Mouse (Mus musculus): ENCODE results near the gene Tspan9.

Gene Tspan9

DNA sequence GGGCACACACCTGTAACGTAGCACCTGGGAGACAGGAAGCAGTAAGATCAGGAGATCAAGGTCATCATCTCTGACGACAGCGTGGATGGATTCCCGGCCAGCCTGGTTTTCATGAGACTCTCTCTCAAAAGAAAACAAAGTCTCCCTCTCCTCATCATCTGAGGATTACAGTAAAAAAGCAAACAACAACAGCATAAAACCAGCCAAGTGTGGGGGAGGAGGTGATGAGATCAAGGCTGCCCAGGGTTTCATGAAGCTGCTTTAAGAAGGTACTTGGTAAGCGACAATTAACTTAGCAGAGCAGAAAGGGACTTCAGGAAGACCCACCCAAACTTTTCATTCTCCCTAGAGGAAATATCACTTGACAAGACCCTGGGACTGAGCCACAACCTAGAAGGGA, 39.5 kb downstream of the Tspan9 start:
- DNase-seq (ENCODE audit: low spot score in 2 of 2), result no peak

DNA sequence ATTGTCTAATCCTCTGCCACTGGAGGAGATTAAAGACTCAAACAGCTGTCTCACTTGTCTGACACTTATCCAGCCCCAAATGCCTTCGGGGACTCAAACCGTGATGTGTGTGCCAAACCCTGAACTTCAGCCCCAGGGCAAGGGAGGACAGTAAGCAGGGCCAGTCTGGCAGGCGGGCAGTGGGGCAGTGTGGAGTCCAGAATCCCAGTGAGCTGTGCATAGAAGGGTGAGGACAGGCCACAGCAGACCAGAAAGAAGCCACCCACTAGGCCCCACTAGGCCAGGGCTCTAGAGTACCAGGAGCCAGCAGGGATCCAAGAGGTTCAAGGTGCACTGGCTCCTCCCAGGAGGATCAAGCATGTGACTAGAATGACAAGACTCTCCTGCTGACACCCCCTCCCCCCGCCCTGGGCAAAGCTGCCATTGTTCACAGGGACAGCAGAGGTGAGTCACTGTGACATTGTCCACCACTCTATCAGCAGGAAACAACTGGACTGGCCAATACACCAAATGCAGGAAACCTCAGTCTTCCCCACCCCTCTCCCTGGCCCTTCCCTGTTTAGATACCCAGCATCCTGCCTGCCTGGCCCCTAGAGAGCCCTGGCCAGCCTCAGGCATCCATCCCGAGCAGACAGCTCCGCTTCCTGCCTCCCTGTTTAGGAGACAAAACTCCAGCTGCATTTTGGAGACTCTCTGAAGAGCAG, 40.9 kb downstream of the Tspan9 start:
- DNase-seq (ENCODE audit: low spot score in 2 of 2), result no peak

DNA sequence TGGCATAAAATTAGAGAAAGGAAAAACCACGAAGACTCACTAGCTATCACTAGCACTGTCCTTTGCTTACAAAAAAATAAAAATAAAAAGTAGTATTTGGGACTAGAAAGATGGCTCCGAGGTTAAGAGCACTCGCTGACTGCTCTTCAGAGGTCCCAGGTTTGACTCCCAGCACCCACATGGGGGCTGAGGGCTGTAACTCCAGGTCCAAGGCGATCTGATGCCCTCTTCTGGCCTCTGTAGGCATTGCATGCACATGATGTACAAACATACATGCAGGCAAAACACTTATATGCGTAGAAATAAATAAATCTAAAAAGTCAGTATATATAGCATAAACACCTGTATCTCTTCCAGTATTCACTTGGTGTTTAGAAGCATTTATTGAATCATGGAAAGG, 43.5 kb downstream of the Tspan9 start:
- DNase-seq (ENCODE audit: low spot score in 2 of 2), result no peak

DNA sequence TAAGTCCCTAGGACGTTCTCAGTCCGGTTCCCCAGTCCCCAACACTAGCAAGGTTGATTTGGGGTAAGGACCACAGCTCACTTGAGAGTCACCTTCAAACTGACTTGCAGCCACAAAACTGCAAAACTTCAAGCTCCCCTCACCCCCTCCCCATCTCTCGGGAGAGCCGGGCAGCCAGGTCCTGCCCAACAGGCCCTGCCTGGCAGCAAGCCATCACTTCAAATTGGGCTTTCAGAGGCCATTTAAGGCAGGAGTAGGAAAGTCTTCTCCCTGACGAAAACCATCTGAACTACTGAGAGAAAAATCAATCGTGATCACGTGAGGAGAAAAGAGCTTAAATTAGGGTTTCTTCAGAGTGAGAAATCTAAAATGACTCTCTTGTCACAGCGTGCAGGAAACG, 44.2 kb downstream of the Tspan9 start:
- DNase-seq (ENCODE audit: low spot score in 2 of 2), result no peak

DNA sequence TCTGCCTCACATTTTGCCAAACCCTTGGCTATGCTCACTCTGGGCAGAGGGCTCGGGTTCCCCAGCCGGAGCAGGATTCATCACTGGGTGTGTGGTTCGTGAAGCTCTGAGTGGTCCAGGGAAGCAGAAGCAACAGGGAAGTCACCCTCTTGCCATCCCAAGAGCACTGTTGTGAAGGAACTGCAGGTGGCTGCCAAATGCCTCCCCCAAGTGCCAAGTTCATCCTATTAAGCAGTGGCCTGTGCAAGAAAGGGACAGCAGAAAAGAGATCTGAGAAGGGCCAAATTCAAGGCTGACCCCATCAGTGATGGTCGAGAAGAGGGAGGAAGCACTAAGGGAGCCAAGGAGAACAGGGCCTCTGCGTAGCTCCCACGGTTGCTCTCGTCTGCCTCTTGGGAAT, 46.9 kb downstream of the Tspan9 start:
- DNase-seq (ENCODE audit: low spot score in 2 of 2), result no peak

DNA sequence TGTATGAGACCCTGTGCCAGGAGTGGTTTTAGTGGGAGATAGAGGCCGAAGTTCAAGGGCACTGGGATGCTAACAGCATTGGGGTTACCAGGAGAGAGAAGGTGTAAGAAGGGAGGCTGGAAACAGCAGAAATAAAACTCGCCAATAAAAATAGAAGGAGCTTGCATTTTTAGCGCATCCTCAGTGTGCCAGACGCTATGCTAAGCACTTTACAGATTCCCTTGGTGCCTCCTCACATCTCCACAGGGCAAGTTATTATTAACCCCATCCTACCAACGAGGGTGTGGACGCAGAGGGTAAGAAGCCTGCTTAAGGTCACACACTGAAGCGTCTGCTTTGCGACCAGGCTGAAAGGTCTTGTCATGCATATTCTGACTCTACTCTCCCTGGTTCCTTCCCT, 47.5 kb downstream of the Tspan9 start:
- no peak for DNase-seq (ENCODE audit: low spot score in 2 of 2)

DNA sequence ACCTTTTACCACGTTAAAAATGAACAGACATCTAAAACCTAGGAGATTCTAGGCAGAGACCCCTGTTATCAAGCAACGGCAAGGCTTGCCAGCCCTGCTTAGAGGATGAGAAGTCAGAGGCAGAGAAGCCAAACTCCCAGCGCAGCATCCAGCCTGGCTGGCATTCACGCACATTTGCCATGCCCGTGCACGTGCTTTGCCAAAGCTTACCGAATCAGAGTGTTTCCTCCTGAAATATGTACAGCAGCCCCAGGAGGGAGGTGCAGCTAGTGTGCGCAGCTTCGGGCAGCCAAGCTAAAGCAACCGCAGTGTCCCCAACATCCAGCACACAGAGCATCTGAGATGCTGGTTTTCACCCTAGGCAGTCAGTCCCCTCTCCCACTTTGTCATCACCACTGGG, 48.3 kb downstream of the Tspan9 start:
- DNase-seq (ENCODE audit: low spot score in 2 of 2), result no peak

DNA sequence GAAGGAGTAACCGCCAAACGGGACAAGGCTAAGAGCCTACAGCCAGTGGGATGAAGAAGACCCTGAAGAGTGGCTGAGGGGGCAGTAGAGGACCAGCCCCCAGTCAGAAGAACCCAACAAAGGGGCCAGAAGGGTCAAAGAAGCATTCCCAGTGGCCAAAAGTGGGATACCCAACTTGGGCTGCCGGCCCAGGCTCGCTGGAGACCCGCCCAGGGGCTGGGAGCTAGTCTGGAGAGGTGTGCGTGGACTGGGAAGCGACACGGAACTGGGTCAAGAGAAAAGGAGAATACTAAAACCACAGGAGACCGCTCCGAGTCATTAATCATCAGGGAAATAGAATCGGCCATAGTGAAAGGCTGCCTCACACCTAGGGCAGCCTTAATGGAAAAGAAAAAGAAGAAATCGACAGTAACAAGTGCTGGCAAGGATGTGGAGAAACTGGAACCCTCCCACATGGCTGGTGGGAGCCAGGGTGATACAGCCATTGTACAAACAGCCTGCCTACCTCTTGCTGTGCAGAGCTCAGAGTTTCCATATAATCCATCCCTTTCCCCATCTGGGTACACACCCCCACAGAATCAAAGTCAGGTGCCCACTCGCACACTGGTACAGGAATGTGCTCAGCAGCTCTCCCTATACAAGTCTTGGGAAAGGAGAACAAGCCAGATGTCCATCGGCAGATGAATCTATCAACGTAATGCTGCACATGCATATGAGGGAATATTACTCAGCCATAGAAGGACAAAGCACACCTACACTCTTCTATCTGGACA, 49.4 kb downstream of the Tspan9 start:
- DNase-seq (ENCODE audit: low spot score in 2 of 2), result no peak

DNA sequence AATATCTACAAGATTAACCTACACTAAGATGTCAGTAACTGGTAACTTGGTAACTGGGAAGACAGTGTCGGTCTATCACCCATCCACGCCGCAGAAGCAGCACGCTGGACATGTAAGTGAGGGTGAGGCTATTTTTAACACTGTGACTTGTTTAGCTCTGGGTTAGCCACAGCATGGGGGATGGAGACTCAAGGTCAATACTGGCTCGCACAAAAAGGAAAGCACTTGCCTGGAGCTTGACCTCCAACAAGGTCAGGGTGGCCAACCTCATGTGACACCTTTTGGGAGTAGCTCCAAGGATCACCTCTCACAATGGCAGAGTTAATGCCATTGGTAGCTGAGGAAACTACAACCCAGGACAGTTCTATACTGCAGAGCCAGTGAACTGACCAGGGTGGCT, 50.8 kb downstream of the Tspan9 start:
- no peak for DNase-seq (ENCODE audit: low spot score in 2 of 2)

DNA sequence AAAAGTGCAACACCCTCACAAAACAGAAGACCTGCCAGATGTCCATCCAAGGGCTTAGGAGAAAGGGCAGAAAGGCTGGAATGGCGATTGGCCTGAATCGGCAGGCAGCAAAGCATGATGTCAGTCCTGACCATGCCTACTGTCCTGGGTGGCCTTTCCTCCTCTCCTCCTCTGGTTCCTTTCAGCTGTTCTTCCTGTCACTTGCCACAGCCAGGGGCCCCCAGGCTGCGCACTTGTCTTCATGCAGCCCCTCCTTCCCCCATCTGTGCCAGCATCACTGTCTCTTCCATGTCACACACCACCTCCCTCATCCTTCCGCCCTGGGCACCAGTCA, 51.6 kb downstream of the Tspan9 start:
- DNase-seq (ENCODE audit: low spot score in 2 of 2), result no peak

DNA sequence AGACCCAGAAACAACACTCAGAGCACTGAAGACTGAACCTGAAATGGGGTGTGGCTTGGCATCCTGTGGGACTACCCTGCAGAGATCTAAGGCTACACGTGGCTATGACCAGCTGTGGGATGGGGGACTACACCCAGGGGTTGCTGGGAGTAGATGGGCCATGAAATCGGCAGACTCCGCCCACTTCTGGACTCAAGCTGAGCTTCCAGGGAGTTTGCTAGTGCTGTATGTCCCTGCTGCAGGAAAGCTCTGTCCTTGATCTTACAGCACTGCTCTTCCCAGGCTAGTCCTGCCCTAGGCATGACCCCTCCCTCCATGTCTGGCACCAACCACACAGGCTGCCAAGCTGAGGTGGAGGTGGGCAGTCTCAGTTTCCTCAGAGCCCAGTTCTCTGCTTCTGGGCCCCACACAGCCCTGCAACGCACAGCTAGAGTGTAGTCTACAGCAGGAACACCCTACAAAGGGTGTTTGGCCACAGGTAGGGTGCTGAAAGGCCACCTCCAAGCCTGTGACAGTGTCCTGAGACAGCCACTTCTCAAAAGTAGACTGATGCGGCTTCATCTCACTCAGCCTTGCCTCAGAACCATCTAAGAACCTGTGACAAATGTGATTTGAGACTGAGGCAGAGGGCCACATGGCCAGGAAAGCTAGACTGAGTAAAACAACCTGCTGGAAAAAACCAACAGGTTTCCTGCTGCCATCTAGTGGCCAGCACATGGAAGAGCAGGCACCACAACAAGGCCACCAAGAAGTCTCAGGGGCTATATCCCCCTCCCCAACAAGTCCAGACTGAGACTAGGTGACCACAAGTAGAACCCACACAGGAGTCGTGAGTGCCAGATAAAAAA, 52.2 kb downstream of the Tspan9 start:
- DNase-seq (ENCODE audit: low spot score in 2 of 2), result peak; percentile 15 to 32

DNA sequence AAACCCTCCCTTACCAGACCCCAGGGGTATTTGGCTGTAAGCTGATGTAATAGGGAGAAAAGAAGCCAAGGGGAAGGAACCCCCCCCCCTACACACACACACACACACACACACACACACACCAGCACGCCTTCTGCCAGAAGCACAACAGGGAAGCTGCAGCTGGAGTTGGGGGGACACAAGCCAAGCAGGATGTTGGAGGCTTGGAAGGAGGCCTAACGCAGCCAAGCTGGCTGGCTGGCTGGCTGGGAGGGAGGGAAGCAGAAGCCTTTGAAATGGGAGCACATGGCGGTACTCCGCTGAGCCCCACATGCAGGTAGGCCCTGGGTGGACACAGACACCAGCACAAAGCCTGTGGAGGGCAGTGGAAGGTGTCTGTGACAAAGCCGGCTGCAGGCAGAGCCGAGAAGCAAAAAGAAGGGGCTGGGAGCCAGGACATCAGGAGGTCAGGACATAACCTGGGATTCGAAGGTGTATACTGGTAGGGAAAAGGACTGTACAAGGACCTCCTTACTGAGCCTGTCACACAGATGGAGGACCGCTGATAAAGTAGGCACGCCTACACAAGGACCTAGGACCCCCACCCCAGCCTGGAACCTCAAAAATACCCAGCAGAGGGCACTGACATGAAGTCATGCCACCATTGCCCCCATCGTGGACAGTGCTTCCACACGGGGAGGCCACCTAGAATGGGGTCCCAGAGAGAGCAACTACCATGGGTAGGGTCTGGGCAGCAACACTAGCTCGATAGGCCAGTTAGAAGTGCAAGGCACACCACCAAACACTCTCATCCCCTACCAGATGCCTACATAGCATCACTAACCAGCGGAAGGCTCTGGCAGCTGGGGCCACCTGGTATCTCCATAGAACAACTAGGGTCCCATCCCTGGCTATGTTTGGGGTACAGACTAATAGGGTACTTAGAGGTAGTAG, 53.4 kb downstream of the Tspan9 start:
- no peak for DNase-seq (ENCODE audit: low spot score in 2 of 2)

DNA sequence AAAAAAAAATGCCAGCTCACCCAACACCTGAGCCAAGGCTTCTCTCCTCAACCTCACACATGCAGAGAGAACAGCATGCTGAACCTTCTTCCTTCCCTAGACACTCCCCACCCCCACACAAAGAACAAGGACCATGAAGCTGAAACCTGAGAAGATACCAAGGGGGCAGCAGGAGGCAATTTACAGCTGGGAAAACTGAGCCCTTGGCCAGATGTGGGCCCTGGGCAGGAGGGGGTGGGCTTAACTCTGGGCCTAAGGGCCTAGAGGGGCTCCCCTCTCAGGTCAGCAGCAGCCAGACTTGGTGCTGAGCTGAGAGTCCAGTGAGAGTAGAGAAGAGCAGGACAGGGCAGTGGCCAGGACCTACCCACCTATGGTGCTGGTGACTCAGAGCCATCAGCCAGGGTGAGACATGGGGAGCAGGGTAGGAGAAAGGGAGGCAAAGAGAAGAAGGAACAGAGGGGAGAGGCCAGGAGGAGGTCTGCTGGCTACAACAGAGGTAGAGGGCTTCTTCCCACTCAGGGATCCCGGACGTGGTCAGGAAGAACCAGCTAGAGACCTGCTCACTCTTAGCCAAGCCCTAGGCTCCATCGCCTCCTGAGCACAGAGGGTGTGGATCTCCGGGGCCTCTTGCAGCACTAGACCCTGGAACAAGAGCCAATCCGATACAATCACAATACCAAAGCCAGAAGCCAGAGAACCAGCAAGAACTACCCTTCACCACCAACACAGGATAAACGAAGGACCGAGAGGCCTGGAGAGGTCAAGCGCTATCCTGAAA, 54.5 kb downstream of the Tspan9 start:
- no peak for DNase-seq (ENCODE audit: low spot score in 2 of 2)

DNA sequence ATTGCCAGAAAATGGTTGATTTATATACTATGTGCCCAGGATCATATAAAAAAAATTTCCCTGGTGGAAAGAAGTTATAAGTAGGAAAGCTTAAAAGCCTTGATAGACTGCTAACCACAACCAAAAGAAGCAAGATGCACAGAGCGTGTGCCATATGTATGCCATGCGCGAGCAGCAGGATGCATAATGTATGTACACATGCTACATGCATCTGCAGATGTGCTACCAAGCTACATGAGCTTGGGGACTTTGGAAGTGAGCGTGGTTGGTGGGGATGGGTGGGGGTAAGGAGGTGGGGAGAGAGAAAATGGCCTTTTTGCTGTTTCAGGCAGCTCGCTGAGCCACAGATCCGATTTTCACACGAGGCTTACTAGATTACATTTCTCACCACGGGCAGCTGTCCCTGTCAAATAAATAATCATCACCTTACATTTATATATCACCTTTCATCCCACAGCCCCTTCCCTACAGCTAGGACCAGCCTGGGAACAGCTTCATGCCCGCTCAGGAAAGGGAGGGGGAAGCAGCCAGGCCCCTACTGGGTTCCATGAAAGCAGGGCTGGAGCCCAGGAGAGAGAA, 57.8 kb downstream of the Tspan9 start:
- DNase-seq (ENCODE audit: low spot score in 2 of 2), result no peak

DNA sequence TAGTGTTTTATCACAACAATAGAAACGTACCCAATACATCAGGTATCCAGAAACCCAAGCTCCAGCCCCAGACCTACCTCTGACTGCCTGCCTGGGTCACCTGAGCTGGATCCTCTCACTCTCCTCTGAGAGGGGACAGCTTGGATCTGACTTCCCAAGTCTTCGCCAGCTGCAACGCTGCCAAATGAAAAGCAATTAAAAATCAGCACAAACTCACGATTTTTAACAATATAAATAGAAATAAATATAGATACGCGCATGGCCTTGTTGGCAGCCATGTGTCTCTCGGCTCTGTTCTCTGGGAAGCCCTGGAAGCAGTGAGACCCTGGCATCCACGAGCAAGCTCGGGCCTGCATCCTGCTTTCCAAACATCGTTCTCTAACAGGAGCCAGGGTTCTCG, 60.1 kb downstream of the Tspan9 start:
- no peak for DNase-seq (ENCODE audit: low spot score in 2 of 2)

DNA sequence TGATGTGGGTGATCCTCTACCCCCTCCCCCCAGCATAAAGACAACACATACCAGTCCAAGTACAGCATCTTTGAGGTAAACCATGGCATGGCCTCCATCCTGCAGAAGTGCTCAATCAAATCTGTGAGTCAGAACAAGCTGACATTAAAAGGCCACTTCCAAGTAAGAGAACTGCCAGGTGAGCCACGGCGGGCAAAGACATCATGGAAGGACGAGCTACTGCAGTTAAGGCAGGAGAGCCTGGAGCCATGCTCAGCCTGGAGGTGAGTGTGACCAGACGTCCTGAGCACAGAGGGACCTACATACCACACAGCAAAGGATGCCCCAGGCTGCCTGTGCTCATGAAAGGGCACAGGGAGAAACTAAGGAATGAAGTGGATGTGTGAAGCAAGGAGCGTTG, 61.6 kb downstream of the Tspan9 start:
- no peak for DNase-seq (ENCODE audit: low spot score in 2 of 2)

DNA sequence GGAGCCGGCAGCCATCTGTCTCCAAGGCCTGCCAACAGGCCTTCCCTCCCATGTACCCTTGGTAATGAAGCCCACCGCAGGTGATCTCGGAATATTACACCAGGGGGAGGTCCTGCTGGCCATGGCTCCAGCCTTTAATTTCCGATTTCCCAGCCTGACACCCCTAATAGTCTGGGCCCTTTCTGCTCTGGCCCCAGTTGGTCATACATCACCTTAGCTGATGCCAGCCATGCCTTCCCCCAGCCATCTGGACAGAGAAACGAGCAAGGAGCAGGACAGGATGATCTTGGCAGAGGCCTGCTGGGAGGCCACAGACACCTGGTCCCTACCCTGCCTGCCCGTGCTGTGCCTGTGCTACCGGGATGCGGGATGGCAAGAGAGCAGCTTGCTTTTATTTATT, 62.1 kb downstream of the Tspan9 start:
- DNase-seq (ENCODE audit: low spot score in 2 of 2), result no peak

DNA sequence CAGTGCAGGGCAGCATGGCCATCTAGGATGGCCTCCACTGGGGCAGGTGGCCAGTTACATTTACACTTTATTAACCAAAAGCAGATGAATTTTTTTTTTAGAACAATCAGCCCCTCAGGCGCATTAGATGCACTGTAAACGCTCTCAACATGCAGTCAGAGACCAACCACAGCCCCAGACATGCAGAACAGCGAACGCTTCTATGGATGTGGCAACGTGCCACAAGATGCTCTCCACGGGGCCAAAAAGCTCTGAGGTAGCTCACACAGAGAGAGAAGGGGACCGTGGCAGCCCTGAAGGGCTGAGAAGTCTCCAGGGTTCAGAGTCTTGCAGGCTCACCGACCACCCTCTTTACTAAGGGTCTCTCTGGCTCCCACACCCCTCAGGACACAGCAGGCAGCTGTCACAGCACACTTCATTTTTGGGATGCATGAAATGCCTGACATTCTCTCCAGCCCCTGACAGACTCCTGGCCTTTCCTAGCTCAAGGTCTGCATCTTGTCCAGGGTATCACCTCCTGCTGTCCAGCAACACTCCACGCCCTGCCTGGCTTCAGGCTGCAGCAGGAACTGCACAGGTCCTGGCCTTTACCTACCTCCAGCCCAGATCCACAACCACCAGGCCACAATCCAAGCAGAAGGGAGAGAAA, 63.7 kb downstream of the Tspan9 start:
- no peak for DNase-seq (ENCODE audit: low spot score in 2 of 2)

DNA sequence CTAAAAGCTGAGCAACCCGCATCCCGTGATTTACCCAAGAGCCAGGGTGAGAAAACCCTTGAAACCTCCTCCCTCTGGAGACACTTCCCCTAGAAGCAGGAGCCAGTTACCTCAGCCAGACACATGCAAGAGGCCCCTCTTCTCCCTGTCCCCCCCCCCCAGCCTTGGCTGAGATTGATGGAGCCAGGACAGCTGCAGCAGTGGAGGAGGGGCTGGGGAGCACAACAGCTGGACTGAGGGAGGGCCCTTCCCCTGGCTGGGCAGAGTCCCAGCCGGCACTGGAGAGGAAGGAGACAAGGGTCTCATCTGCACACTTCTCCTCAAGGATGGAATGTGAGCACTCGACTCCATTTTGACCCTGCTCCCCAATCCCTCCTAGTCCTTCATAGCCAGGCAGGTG, 64.9 kb downstream of the Tspan9 start:
- no peak for DNase-seq (ENCODE audit: low spot score in 2 of 2)

Data from spleen, postnatal 10 days (tissue).